Mouse (Mus musculus): ENCODE measurements around the gene Atp6v0a2.
"Not testable (repeated sequence)": the region's sequence is repeated elsewhere in the genome, so short reads cannot be mapped to it uniquely, and the experiment has no call there.

Atp6v0a2 gene

GRCm38 (mm10) chr5:124628448-124629363 is at the start of gene Atp6v0a2:
Gene Atp6v0a2 (plus strand): TSS chr5:124628576.
- DNase-seq (ENCODE audit: low spot score), result peak; percentile 95

GRCm38 (mm10) chr5:124578633-124579317 is 49.6 kb upstream of the Atp6v0a2 start, which contains the start of the genes Eif2b1 and Gtf2h3:
Gene Eif2b1 (minus strand): TSS chr5:124579131.
Gene Gtf2h3 (plus strand): TSS chr5:124579140.
- DNase-seq (ENCODE audit: low spot score), result peak; percentile 95

- no peak for DNase-seq (ENCODE audit: low spot score)
These were observed 45.9 kb upstream of the Atp6v0a2 start for GRCm38 (mm10) chr5:124582515-124582914.

- DNase-seq (ENCODE audit: low spot score), result no peak
These were observed 35.6 kb upstream of the Atp6v0a2 start for GRCm38 (mm10) chr5:124592768-124593167.

GRCm38 (mm10) chr5:124598224-124599174 is 29.9 kb upstream of the Atp6v0a2 start:
- DNase-seq (ENCODE audit: low spot score), result peak; percentile 99

- DNase-seq (ENCODE audit: low spot score), result not testable (repeated sequence)
These were observed 28.6 kb upstream of the Atp6v0a2 start for GRCm38 (mm10) chr5:124599726-124600125.

GRCm38 (mm10) chr5:124602349-124602748 is 26.0 kb upstream of the Atp6v0a2 start:
- peak; percentile 82 for DNase-seq (ENCODE audit: low spot score)

- DNase-seq (ENCODE audit: low spot score), result no peak
These were observed 24.1 kb upstream of the Atp6v0a2 start for GRCm38 (mm10) chr5:124604296-124604695.

- DNase-seq (ENCODE audit: low spot score), result no peak
These were observed 23.2 kb upstream of the Atp6v0a2 start for GRCm38 (mm10) chr5:124605041-124605622.

- DNase-seq (ENCODE audit: low spot score), result peak; percentile 22
These were observed 17.4 kb upstream of the Atp6v0a2 start for GRCm38 (mm10) chr5:124610965-124611364.

GRCm38 (mm10) chr5:124614709-124615108 is 13.7 kb upstream of the Atp6v0a2 start:
- no peak for DNase-seq (ENCODE audit: low spot score)

- no peak for DNase-seq (ENCODE audit: low spot score)
These were observed 9.7 kb upstream of the Atp6v0a2 start for GRCm38 (mm10) chr5:124618711-124619110.

GRCm38 (mm10) chr5:124621362-124621761 is 7.0 kb upstream of the Atp6v0a2 start:
- DNase-seq (ENCODE audit: low spot score), result peak; percentile 86

GRCm38 (mm10) chr5:124622890-124623289 is 5.5 kb upstream of the Atp6v0a2 start:
- DNase-seq (ENCODE audit: low spot score), result no peak

- DNase-seq (ENCODE audit: low spot score), result no peak
These were observed 4.1 kb upstream of the Atp6v0a2 start for GRCm38 (mm10) chr5:124624291-124624690.

GRCm38 (mm10) chr5:124629641-124630040 is 1.3 kb downstream of the Atp6v0a2 start:
- no peak for DNase-seq (ENCODE audit: low spot score)

GRCm38 (mm10) chr5:124631685-124632084 is 3.3 kb downstream of the Atp6v0a2 start:
- DNase-seq (ENCODE audit: low spot score), result no peak

GRCm38 (mm10) chr5:124632461-124632860 is 4.1 kb downstream of the Atp6v0a2 start:
- DNase-seq (ENCODE audit: low spot score), result no peak

GRCm38 (mm10) chr5:124633425-124633824 is 5.0 kb downstream of the Atp6v0a2 start:
- DNase-seq (ENCODE audit: low spot score), result no peak

- peak; percentile 62 for DNase-seq (ENCODE audit: low spot score)
These were observed 6.7 kb downstream of the Atp6v0a2 start for GRCm38 (mm10) chr5:124635068-124635467.

GRCm38 (mm10) chr5:124636139-124636538 is 7.8 kb downstream of the Atp6v0a2 start:
- DNase-seq (ENCODE audit: low spot score), result no peak

Data from retina, embryonic 14.5 days (tissue).